Mouse (Mus musculus): ENCODE measurements at regions not wholly inside any gene's neighbourhood (a gene's known extent, or its start where the extent isn't known, plus 50 kb on each side); places are given as distances from the start of the nearest gene placed in this dataset.

GRCm38 (mm10) chr2:116942321-116942791, 63.9 kb downstream of the Tmco5 start:
- no peak for DNase-seq (ENCODE audit: low spot score in 2 of 2)

- no peak for DNase-seq (ENCODE audit: low spot score in 2 of 2)
These were observed 70.0 kb downstream of the Tmco5 start for GRCm38 (mm10) chr2:116948538-116948937.

- no peak for DNase-seq (ENCODE audit: low spot score in 2 of 2)
These were observed 71.2 kb downstream of the Tmco5 start for GRCm38 (mm10) chr2:116949741-116950140.

- no peak for DNase-seq (ENCODE audit: low spot score in 2 of 2)
These were observed 71.7 kb downstream of the Tmco5 start for GRCm38 (mm10) chr2:116950154-116950553.

GRCm38 (mm10) chr2:116951481-116951880, 73.0 kb downstream of the Tmco5 start:
- no peak for DNase-seq (ENCODE audit: low spot score in 2 of 2)

- DNase-seq (ENCODE audit: low spot score in 2 of 2): no peak
These were observed 75.8 kb downstream of the Tmco5 start for GRCm38 (mm10) chr2:116954280-116954679.

GRCm38 (mm10) chr2:116954896-116955295, 76.4 kb downstream of the Tmco5 start:
- no peak for DNase-seq (ENCODE audit: low spot score in 2 of 2)

- DNase-seq (ENCODE audit: low spot score in 2 of 2): no peak
These were observed 84.8 kb downstream of the Tmco5 start for GRCm38 (mm10) chr2:116963116-116963873.

- DNase-seq (ENCODE audit: low spot score in 2 of 2): no peak
These were observed 87.8 kb downstream of the Tmco5 start for GRCm38 (mm10) chr2:116966266-116966665.

GRCm38 (mm10) chr2:116971666-116972613, 93.4 kb downstream of the Tmco5 start:
- DNase-seq (ENCODE audit: low spot score in 2 of 2): no peak

- no peak for DNase-seq (ENCODE audit: low spot score in 2 of 2)
These were observed 94.1 kb downstream of the Tmco5 start for GRCm38 (mm10) chr2:116972614-116972985.

- DNase-seq (ENCODE audit: low spot score in 2 of 2): no peak
These were observed 95.0 kb downstream of the Tmco5 start for GRCm38 (mm10) chr2:116973441-116973840.

- no peak for DNase-seq (ENCODE audit: low spot score in 2 of 2)
These were observed 95.7 kb downstream of the Tmco5 start for GRCm38 (mm10) chr2:116974152-116974551.

GRCm38 (mm10) chr2:116974569-116975060, 96.1 kb downstream of the Tmco5 start:
- DNase-seq (ENCODE audit: low spot score in 2 of 2): no peak

GRCm38 (mm10) chr2:116975091-116975600, 96.7 kb downstream of the Tmco5 start:
- DNase-seq (ENCODE audit: low spot score in 2 of 2): no peak

GRCm38 (mm10) chr2:116975601-116976431, 97.3 kb downstream of the Tmco5 start:
- peak; percentile 48 to 50 for DNase-seq (ENCODE audit: low spot score in 2 of 2)

- no peak for DNase-seq (ENCODE audit: low spot score in 2 of 2)
These were observed 97.9 kb downstream of the Tmco5 start for GRCm38 (mm10) chr2:116976432-116976750.

GRCm38 (mm10) chr2:116976951-116977503, 98.5 kb downstream of the Tmco5 start:
- DNase-seq (ENCODE audit: low spot score in 2 of 2): no peak

GRCm38 (mm10) chr2:116977771-116978600, 99.5 kb downstream of the Tmco5 start:
- no peak for DNase-seq (ENCODE audit: low spot score in 2 of 2)

- no peak for DNase-seq (ENCODE audit: low spot score in 2 of 2)
These were observed 100.3 kb downstream of the Tmco5 start for GRCm38 (mm10) chr2:116978809-116979208.
